Mouse (Mus musculus) erythroblast, embryonic 14.5 days (primary cell): ENCODE measurements around the gene Pkm.

Experiments used
- GATA1 ChIP-seq: IDR thresholded peaks from 2 replicates; pipeline ENCODE4 v1.6.1; 2012; ENCODE audit warnings: low read length, inconsistent platforms, mixed read lengths
- TAL1 ChIP-seq: IDR thresholded peaks from 3 replicates; pipeline ENCODE4 v1.6.1; 2012; ENCODE audit warnings: low read length, inconsistent platforms, mixed read lengths

GRCm38 (mm10) chr9:59709225-59709624, 53.1 kb downstream of the Pkm start:
- TF ChIP-seq GATA1 (no peak), TAL1 (no peak)
